Mouse (Mus musculus) MEL-GATA-1-ER (cell line): ENCODE measurements around the gene Mocs1.

Experiments
- DNase-seq: peaks from one replicate; pipeline ENCODE4 v3.0.0-alpha.2; 2012; ENCODE audit warnings: low read depth; ENCODE audit errors: extremely low read depth

The Mocs1 gene

DNA sequence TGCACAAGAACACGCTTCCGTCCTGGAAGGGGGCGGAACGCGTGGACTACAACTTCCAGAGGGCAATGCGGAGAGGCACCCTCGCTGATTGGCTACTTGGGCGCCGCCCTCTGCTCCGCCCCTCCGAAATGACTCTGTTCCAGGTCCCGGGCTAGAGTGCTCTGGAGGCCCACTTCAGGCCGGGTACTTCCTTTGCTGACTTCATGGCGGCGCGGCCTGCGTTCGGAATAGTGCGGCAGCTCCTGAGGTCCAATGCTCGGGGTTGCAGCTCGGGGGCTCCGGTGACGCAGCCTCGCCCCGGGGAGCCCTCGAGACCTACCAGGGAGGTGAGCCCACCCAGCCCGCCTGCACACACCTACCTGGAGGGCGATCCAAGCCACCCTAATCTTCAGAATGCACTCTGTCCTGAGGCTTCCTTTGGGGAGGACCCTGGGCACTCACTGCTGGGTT is at the start of gene Mocs1:
Gene Mocs1 (plus strand): TSS at position 124 of the 450 bp plus-strand sequence.
- peak; percentile 87 for DNase-seq

DNA sequence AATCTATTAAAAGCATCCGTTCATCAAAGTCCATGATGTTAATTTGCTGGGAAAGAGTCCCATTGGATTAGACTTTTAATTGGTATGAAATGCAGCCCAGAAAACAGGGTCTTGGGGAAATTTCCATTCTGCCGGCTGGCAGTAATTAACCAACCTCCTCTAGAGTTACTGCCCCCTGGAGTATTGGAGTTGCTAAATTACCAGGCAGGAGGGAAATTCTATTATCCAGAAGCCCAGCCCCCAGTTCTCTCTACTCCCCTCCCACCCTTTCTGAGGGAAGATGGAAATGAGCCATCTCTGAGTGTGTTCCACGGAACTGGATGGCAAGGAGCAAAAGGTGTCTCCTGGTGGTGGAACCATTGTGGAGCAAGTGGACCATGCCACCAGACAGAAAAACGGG is 48.5 kb upstream of the Mocs1 start:
- DNase-seq, result no peak

DNA sequence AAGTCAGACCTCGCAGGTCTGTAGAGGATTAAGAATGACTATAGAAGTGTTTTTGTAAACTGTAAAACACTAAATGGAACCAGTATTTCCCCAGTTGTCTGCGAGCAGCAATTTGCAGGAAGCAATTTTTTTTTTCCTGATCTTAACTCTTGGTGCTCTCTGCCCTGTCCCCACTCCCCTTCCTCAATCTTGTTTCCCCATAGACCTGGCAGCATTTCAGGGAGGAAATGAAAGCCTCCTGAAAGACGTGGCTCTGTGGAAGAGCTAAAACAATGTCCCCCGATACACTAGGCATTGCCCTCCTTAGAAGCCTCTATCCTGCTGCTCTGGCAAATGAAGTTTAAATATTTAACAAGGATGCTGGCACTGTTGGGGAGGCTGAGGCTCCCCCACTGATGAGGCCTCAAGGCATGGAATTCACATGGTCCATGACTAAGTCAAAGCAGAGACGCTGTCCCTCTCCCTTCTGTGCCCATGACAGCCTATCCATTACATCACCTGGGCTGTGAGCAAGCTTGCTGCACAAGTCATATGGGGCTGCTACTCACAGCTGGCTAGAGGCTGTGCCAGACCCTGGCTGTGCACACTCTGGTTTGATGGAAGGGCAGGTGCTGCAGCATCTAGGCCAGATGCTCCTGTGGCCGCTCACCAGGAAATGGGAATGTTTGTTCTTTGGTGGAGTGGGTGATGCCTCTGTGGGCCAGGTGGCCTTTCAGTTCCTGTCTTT is 43.8 kb upstream of the Mocs1 start:
- no peak for DNase-seq

DNA sequence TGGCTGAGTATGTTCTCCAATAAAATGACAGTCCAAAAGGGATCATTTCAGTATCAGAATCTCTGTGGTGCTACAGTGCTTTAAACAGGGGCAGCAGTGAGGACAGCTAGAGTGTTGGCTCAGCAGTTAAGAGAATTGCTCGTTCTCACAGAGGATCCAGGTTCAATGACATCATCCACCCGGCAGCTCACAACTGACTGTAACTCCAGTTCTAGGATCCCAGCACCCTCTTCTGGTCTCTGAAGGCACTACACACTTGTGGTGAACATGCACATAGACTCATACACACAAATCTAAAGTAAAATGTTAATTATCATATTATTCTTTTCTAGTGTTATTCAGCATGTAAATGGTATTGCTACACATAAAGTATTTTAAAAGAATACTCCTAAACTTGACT is 40.4 kb upstream of the Mocs1 start:
- no peak for DNase-seq

DNA sequence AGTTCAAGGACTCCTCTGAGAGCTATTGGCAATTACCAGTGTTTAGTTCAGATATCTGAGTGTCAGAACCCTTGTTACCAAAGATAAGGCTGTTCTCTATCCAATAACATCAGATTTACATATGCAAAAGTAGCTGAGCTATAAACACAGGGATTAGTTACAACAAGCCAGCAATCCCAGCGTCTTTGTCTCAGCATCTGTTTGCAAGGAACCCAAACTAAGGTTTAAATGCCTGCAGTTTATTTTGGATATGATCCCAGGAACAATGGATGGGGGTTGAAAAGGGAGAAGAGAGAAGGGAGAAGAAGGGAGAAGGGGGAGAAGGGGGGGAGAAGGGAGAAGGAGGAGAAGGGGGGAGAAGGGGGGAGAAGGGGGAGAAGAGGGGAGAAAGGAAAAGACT is 35.4 kb upstream of the Mocs1 start:
- DNase-seq, result no peak

DNA sequence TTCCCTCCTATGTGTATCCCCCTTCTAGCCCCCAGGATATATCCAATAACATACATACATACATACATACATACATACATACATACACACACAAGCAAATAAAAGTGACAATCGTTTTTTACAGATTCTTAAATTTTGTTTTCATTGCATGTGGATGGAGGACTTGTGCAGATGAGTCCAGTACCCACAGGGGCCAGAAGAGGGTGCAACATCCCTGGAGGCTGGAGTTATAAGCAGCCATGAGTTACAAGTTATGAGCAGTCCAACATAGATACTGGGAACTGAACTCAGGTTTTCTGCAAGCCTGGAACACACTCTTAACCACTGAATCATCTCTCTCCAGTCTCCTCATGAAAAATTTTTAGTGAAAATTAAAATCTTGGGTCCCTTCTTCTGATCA is 33.3 kb upstream of the Mocs1 start:
- no peak for DNase-seq

DNA sequence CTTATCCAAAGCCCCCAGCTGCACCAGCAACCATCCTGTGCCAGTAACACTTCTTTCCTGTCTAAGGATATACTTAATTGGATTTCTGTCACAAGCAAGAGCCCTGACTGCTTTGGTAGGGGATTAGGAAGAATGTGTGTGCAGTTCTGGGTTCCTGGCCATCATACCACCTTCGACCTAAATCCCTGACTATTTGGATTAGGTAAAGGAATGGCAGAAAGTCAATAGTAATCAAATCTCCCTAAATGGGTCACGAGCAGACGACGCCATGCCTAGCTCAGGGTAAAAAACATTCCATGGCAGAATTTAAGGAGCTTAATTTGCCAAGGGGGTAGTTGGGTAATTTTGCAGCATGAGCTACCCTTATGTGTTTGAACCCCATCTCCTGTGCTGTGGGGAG is 28.6 kb upstream of the Mocs1 start:
- no peak for DNase-seq

DNA sequence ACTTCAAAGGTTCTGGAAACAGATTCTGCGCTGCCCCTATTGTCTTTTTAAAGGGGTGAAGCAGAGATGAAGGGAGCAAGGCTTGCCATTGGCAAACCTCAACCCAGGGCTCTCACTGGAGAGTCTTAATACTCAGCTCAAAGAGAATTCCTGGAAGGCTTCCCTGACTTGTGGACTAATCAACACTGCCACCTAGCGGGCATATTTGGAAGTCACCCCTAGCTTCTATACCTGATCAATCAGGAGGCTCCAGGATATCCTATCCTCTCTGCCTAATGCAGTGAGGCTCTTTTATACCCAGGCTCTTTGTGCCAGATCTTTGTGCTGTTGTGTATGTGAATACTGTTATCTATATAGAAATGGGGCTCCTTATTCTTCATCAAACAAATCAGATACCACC is 28.0 kb upstream of the Mocs1 start:
- peak; percentile 26 for DNase-seq

DNA sequence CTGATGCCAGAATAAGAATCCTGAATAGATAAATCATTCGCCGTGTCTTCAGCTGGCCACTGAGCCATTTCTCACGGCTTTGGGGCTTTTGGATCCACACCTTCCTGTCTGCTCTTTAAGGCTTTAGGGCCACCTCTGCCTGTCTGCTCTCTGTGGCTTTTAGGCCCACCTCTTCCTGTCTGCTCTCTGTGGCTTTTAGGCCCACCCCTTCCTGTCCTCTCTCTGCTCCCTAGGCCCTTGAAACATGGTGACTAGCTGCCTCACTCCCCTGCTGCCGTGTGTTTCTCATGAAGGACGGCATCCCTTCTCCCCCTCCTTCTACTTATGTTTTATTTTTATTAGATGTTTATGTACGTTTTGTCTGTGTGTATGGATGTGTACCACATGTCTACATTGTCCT is 25.0 kb upstream of the Mocs1 start:
- DNase-seq, result no peak

DNA sequence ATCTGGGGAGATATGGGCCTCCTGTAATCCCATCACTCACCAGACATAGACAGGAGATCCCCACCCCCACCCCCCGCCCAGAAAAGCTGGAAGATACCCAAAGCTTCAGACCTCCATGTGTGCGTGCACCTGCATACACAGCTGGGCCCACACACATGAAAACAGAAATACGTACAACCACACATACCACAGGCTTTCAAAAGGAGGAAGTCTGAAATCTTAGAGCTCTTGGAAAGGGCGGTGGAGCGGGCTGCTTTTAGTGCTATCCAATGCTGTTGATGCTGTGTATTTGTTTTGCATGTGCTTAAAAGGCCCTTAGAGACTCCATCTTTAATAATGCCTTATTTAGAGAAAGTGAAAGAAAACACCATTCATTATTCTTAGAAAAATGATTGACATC is 22.2 kb upstream of the Mocs1 start:
- DNase-seq, result no peak

DNA sequence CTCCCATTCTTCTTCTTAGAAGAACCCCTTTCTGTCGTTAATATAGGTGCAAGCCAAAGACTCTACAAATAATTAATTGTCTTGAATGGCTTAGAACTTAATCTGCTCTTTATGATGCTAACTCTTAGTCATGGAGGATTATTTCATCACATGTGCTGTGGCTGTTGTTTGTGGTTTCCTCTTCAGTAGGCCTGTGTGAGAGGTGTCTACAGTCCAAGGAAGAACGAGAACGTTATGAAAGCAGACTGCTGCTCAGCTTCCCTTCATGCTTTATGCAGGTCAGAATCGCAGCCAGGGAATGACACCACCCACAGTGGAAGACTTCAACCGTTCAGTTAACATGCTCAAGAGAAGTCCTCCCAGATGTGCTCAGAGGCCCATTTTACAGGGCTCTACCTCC is 15.2 kb upstream of the Mocs1 start:
- no peak for DNase-seq

DNA sequence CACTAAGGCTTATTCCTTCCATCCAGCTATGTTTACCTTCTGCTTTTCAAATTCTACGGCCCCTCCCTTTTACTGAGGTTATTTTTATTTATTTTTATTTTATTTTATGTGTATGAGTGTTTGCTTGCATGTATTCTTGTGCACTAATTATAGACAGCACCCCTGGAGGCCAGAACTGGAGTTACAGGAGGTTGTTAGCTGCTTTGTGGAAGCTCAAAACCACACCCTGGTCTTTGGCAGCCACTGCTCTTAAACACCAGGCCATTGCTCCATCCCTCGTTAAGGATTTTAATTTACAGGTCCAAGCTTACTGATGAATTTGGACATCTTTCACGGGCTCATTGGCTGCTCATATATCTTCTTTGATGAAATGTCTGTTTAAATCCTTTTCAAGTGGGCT is 14.6 kb upstream of the Mocs1 start:
- DNase-seq, result no peak

DNA sequence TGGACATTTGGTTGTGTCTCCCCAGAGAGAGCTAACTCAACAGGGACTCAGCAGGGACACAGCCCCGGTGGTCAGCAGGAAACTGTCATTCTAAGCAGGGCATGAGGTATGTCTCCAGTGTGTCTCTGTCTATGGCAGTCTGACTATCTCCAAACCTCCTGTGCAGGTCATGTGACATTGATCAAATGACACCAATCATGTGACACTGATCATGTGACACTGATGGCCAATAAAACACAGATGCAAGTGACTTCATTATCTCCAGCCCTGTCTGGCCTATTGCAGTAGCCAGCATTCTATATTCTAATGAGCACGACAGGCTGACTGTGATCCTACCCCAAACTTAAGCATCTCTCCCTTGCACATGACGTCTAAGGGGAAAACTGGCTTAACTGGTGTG is 11.9 kb upstream of the Mocs1 start:
- DNase-seq, result no peak

DNA sequence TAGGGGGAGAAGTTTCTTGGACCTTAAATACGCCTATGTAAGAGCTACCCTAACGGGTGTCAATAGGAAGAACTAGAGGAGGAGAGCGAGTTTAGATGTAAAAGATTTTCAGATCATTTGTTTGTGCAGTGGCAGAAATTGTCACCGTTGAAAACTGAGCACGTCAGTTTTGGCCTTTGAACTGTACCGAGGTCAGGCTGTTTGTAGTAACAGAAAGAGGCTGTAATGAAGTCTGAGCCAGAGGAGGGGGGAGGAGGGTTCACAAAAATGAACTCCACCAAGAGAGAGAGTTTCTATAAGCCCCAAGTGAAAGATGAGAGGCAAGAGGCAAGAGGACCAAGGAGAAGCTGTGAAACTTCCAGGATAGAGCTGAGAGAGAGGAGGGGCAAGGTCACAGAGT is 8.3 kb upstream of the Mocs1 start:
- DNase-seq, result no peak

DNA sequence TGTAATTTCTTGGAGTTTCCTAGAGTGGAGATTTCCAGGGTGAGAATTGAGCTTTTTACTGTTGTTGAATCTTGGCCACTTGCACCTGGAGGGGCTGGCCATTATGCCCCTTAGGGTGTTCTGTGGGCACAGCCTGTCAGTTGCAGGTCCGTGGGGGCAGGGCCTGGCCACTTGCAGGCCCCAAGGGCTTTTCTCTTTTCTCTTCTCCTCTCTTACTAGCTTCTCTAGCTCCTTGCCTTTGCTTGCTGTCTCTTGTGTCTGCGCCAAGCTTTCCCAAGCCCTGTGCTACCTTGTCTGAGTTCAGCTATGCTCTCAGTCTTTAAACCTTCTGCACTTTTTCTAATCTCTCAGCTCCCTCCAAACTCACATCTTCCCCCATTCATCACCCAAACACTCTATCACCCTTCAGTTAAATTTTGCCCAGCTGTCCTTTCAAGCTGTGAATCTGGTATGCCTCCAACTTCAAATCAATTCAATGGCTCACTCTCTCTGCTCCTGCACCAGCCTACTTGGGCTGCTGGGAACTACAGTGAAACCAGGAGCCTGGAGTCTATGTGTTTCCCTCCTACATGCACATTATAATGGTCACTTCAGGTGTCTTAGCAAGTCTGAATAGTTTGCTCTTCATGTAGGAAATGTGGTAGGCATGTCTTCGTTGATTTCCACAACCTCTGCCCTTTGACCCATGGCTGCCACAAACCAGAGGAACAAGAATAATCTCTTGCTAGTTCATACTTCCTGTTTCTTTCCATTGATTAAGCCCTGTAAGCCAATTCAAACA is 5.7 kb upstream of the Mocs1 start:
- no peak for DNase-seq

DNA sequence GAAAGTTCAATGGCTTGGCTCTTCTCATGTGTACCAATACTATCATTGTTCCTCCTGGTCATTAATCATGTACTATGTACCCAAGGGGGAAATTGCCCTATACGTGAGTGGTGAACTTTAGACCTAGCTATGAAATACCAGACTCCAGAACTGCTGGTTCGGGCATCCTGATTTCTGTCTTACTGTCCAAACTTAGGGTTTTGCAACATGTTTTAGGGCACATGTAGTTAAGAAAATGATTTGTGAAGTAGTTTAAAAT is 5.2 kb upstream of the Mocs1 start:
- no peak for DNase-seq

DNA sequence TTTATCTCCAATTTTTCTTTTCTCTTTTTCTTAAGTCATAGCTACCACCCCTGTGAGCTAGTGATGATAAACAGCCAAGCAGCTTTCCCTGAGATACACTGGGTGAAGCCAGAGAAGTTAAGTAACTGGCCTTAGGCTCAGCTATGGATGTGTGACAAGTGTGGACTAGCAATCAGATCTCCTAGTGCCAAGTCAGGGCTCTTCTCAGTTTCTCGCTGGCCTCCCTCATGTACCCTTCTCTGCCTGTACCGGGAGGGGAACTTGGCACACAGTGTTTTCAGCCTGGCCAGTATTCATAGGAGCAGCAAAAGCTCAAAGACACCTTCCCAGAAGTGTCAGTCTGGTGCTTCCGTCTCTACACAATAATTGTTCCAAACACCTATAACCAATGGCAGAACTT is 4.3 kb upstream of the Mocs1 start:
- no peak for DNase-seq

DNA sequence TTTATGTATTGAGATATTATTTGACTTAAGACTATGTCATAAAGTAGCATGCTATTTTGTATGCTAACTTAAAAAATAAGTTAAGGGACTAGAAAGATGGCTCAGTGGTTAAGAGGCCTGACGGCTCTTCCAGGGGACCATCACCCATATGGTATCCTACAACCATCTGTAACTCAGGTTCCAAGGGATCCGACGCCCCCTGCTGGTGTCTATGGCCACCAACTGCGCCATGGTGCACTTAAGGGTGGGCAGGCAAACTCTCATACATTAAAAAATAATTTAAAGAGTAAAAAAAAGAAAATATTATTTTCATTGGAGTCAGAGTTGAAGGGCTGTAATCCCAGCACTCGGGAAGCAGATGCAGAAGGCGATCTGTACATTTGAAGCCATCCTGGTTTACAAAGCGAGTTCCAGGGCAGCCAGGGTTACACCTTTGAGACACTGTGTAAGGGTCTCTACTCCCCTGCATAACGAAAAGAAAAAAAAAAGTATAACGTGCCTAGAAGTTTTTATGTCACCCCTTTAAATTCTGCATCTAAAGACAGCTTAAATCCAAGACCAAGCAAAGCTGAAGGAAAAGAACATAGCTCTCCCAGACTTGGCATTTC is 427 bp upstream of the Mocs1 start:
- peak; percentile 34 for DNase-seq

DNA sequence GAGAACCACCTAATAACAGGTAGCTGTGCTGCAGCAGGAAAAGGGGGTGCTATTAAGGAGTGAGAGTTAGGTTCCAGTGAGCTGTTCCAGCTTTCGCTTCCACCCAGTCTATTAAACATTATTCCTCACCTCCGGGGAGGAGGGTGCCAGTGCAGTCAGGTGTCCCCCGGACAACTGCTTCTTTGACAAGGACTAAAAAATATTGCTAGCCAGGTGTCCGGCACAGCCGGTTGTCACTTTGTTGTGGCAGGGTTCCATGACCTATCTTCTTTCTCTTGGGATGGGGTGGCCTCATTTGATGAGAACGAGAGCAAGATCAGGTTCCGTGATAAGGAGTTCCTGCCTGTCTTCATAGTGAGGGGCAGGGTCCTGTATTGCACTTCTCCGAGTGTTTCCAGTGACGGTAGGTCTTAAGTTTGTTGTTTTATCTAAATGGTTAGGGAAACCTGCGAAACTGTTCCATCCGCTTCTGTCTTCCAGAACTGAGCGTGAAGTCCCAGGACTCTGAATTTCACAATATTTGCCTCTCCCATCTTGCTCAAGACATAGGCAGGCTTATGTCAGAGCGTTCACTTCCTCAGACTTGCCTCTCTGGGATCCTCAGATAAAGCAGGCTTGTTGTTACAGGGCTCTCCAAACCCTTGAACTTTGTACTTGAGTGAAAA is 721 bp downstream of the Mocs1 start:
- peak; percentile 80 for DNase-seq

DNA sequence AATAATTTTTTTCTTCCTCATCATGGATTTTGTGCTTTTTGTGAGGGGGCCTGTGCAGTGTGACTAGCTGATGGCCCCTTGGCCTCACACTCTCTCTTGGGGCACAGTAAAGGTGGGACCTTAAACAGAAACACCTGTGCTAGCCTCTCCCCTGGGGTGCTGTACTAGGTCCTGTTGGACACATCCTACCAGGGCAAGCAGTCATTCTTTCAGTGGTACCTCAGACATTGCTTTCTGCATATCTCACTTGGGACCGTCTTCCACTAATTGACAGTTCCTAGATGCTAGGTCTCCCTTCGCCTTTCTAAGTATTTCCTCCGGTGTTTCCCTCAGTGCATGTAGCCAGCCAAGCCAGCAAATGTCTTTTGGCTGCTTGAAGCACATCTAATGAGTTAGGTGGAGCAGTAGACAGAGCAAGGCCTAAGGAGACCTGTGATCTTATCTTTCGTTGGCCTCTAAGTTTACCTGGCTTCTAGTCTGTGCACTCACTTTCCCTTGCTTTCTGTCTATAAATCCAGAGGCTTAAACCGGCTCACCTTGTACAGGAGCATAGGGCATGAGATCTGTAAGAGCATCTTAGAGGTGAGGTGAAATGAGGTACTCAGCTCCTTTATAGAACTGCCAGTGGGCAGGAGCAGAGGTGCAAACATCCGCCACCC is 1.4 kb downstream of the Mocs1 start:
- DNase-seq, result no peak

DNA sequence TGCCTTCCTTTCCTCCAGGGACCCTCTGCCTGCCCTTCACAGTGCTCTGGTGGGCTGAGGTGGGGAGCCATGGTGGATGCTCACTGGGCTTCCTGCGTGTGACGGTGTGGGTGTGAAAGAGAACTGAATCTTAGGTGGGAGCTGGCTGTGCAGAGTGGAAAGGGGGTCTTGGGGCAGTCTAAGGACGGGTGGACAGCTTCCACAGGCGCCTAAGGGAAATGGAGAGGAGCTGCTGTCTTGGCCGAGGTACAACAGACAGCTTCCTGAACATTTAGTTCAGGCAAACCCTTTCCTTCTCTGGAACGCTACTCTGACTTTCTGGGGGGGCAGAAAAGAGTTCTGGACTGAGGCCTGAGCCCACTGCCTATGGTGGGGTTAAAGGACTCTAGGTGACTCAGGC is 2.0 kb downstream of the Mocs1 start:
- no peak for DNase-seq

DNA sequence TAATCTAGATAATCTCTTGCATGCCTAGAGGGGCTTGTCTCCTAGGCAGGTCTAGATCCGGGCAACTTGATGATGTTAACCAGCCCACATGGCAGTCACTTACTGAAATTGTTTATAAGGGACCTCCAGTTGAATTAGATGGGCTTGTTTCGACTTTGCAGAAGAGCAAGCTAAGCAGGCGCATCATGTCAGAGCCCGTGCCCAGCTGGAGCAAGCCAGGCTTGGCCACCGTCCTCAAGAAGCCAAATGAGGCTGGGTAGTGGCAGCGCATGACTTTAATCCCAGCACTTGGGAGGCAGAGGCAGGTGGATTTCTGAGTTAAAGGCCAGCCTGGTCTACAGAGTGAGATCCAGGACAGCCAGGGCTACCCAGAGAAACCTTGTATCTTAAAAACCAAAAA is 3.0 kb downstream of the Mocs1 start:
- no peak for DNase-seq
